Mouse (Mus musculus) neural tube, embryonic 14.5 days (tissue): ENCODE results near the gene Tex9. TPM values are rescaled to one million over a fixed set of nuclear protein-coding genes. Genes with fewer than 3 reads are reported as not detected.

Source experiments
- ATAC-seq: fragments of 200-750 bp; cut with Nextera tagmentation; 2 replicates; pipeline ENCODE4 v1.8.0; 2017; ENCODE audit warnings: low read depth, mild to moderate bottlenecking, moderate TSS enrichment, moderate library complexity
- H3K27ac ChIP-seq: fragments of 300-500 bp; sonication (generic); 2 replicates; pipeline ENCODE4 v1.5.1; 2014; ENCODE audit warnings: low read depth, mild to moderate bottlenecking, control low read depth, low read length, moderate library complexity, mixed read lengths
- H3K27me3 ChIP-seq: fragments of 300-500 bp; sonication (generic); 2 replicates; pipeline ENCODE4 v1.6.1; 2014; ENCODE audit warnings: low read length; ENCODE audit not compliant: control insufficient read depth, insufficient read depth
- H3K36me3 ChIP-seq: fragments of 300-500 bp; sonication (generic); 2 replicates; pipeline ENCODE4 v1.6.1; 2014; ENCODE audit warnings: low read length, mixed read lengths; ENCODE audit not compliant: control insufficient read depth, insufficient read depth
- H3K4me1 ChIP-seq: fragments of 300-500 bp; sonication (generic); 2 replicates; pipeline ENCODE4 v1.6.1; 2014; ENCODE audit warnings: low read length; ENCODE audit not compliant: control insufficient read depth, insufficient read depth
- H3K4me2 ChIP-seq: fragments of 300-500 bp; sonication (generic); 2 replicates; pipeline ENCODE4 v1.6.1; 2014; ENCODE audit warnings: mild to moderate bottlenecking, low read depth, low read length, control low read depth
- H3K4me3 ChIP-seq: fragments of 300-500 bp; sonication (generic); 2 replicates; pipeline ENCODE4 v1.5.1; 2014; ENCODE audit warnings: low read depth, low read length, control low read depth, mixed read lengths
- H3K9ac ChIP-seq: fragments of 300-500 bp; sonication (generic); replicated peaks from 2 replicates; pipeline ENCODE4 v1.6.1; 2014; ENCODE audit warnings: low read depth, mild to moderate bottlenecking, control low read depth, low read length, mixed read lengths
- H3K9me3 ChIP-seq: fragments of 300-500 bp; sonication (generic); 2 replicates; pipeline ENCODE4 v1.6.1; 2016; ENCODE audit warnings: low read length; ENCODE audit not compliant: control insufficient read depth
- WGBS: fragments of 180-500 bp; shearing (Covaris S2); extraction: QIAGEN DNeasy Blood & Tissue Kit; methylation state at CpG from one replicate; pipeline ENCODE4 v1.1.7; 2014; 5-methylcytosine and 5-hydroxymethylcytosine counted together
- polyA plus RNA-seq: library from polyadenylated mRNA; unstranded; fragments of >200 nt; fragmentation: Nextera tagmentation; extraction: Ambion mirVana; gene quantifications from 2 replicates; pipeline ENCODE4 v1.2.1, GENCODE M21; 2014

Tex9 gene
- polyA plus RNA-seq, 1 experiment from 2014 or later = 32.2 TPM

DNA sequence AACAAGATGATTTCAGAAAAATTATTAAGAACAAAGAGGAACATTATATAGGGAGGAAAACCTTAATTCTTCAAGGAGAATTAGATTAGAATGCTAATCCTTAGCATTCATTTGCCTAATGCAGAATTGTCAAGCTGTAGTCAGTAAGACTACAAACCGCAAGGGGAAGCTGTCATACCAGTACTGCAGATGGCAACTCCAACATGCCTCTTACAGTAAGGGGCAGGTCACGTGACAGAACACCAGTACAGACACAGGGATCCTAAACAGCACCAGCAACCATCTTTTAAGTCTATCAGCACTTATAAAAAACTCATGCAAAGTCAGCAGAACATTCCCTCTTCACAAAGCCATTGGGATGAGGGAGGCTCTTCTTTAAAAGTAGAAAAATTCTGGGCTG is 1.5 kb upstream of the Tex9 start:
- peaks cover 9% of the 10 kb centered on the region for H3K4me1 ChIP-seq
- no peak overlapping the region for H3K9ac ChIP-seq
- no peak overlapping the region for H3K27ac ChIP-seq
- WGBS = 98% methylated on average over 2 of the region's 2 CpGs
- H3K9me3 ChIP-seq = no peaks in the 10 kb centered on the region
- no peak for ATAC-seq
- no peaks in the 10 kb centered on the region for H3K27me3 ChIP-seq
- H3K4me3 ChIP-seq = no peak overlapping the region
- no peak overlapping the region for H3K4me2 ChIP-seq
- H3K36me3 ChIP-seq = no peaks in the 10 kb centered on the region

DNA sequence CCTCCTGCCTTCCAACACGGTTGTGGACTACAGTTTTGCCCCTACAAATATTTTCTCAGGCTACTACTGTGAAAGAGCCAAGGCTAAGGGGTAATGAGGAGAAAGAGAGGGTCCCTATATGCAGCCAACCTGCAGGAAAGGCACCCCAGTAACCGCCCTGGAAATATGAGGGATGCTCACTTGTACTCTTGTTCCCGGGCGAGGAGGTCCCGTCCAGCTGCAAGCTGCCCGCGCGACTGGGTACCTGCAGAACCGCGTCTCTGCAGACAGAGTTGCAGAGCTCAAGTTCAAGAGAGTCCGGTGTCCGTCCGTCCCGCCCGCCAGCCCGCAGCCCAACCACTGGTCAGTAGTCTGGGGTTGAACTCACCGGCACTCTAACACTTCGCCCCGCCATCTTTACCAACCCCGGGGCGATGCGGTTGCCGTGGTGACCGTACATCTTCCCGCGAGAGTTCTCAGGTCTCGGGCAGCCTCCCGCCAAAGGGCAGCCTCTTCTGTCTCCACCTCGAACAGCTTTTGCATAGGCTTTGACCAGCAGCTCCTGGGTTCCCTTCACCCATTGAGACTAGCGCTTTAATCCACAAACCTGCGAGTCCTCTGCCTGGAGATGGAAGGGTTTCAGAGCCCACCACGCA is 336 bp downstream of the Tex9 start:
- H3K9ac ChIP-seq = peak overlapping the region; percentile 62
- H3K27ac ChIP-seq = peak overlapping the region; percentile 83
- WGBS = under 1% methylated on average over 32 of the region's 32 CpGs
- peak overlapping the region; percentile 70 for H3K4me3 ChIP-seq
- ATAC-seq = peak; percentile 95
- H3K27me3 ChIP-seq = no peaks in the 10 kb centered on the region
- H3K4me1 ChIP-seq = peaks cover 9% of the 10 kb centered on the region
- H3K9me3 ChIP-seq = no peaks in the 10 kb centered on the region
- H3K4me2 ChIP-seq = peak overlapping the region; percentile 58
- no peaks in the 10 kb centered on the region for H3K36me3 ChIP-seq

DNA sequence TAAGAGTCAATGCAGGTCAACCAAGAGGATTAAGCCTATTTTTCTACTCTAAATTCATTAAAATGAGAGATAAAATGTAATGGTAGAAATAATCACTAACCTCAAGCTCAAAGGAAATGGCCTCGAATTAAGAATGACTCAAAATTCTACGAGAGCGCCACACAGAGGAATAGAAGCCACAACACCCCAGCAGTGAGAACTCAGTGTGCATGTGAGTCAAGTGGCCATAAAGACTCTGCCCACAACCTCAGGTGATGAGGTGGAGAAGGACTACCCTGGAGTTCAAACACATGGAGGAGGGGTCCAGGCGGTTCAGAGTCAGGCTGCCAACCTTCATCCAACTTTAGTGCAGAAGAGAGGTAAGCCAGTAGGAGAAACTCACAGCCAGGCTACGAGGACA is 2.9 kb downstream of the Tex9 start:
- WGBS = 94% methylated on average over 5 of the region's 5 CpGs
- Histone ChIP-seq H3K4me1 (peaks cover 9% of the 10 kb centered on the region), H3K27ac (no peak overlapping the region), H3K9me3 (no peaks in the 10 kb centered on the region), H3K4me2 (no peak overlapping the region), H3K9ac (no peak overlapping the region), H3K4me3 (no peak overlapping the region), H3K36me3 (no peaks in the 10 kb centered on the region), H3K27me3 (no peaks in the 10 kb centered on the region)
- ATAC-seq = no peak

- Histone ChIP-seq H3K36me3 (no peaks in the 10 kb centered on the region), H3K4me1 (peaks cover 9% of the 10 kb centered on the region), H3K9me3 (no peaks in the 10 kb centered on the region), H3K4me3 (no peak overlapping the region), H3K27ac (no peak overlapping the region), H3K27me3 (no peaks in the 10 kb centered on the region), H3K4me2 (no peak overlapping the region), H3K9ac (no peak overlapping the region)
- ATAC-seq = no peak
Observed at GRCm38 (mm10) chr9:72488523-72488922, 3.5 kb downstream of the Tex9 start.

- Histone ChIP-seq H3K9me3 (no peaks in the 10 kb centered on the region), H3K36me3 (peaks cover 11% of the 10 kb centered on the region; the same call in 1 of the 2 replicates), H3K4me3 (no peak overlapping the region), H3K4me1 (no peaks in the 10 kb centered on the region), H3K9ac (no peak overlapping the region), H3K4me2 (no peak overlapping the region), H3K27me3 (no peaks in the 10 kb centered on the region), H3K27ac (no peak overlapping the region)
- no peak for ATAC-seq
- WGBS = 70% methylated on average over 1 of the region's 1 CpGs
Observed at GRCm38 (mm10) chr9:72479276-72479675, 12.7 kb downstream of the Tex9 start.

DNA sequence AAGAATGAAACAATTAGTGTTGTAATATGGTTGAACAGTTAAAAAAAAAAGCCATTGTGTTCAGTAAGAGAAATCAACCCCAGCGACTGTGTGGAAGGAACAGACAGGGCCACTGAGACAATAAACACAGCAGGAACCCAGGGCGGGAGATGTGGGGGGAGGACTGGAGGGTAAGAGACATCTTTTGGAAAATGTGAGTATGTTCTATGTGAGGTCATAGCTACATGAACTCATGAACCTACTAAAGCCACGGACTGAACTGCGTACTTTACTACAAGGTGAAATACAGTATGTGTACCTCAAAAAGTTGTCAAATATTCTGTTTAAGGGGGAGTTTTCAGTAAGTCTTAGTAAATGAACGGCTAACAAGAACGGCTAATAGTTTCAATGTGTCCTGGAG is 14.7 kb downstream of the Tex9 start:
- 60% methylated on average over 6 of the region's 6 CpGs for WGBS
- peaks cover 11% of the 10 kb centered on the region; the same call in 1 of the 2 replicates for H3K36me3 ChIP-seq

GRCm38 (mm10) chr9:72475511-72475910 is 16.5 kb downstream of the Tex9 start:
- Histone ChIP-seq H3K27ac (no peak overlapping the region), H3K4me3 (no peak overlapping the region), H3K4me1 (no peaks in the 10 kb centered on the region), H3K36me3 (peaks cover 11% of the 10 kb centered on the region; the same call in 1 of the 2 replicates), H3K27me3 (no peaks in the 10 kb centered on the region), H3K4me2 (no peak overlapping the region), H3K9ac (no peak overlapping the region), H3K9me3 (no peaks in the 10 kb centered on the region)
- ATAC-seq = no peak
- 78% methylated on average over 9 of the region's 9 CpGs for WGBS

More for the DNA sequence above, 14.7 kb downstream of the Tex9 start:
- Histone ChIP-seq H3K9me3 (no peaks in the 10 kb centered on the region), H3K27ac (no peak overlapping the region), H3K4me1 (no peaks in the 10 kb centered on the region), H3K9ac (no peak overlapping the region), H3K4me2 (no peak overlapping the region), H3K4me3 (no peak overlapping the region), H3K27me3 (no peaks in the 10 kb centered on the region)
- no peak for ATAC-seq

DNA sequence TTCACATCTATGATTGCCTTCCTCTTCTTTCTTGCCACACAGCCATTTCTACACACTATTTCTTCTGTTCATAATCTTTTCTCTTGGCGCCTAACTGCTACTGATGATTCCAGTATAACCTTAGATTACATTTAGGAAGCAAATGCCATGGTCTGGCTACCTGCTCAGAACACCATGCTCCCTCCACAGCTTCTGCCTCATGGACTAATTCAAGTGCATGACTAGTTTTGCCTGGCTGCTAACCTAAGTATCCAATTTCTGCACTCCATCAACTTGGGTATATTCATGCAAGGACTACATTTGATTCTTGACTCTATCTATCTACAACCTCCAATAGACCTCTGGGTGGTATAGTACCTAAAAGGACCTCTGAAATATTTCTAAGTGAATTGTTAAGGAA is 22.2 kb downstream of the Tex9 start:
- Histone ChIP-seq H3K9ac (no peak overlapping the region), H3K9me3 (no peaks in the 10 kb centered on the region), H3K27ac (no peak overlapping the region), H3K4me1 (no peaks in the 10 kb centered on the region), H3K27me3 (no peaks in the 10 kb centered on the region), H3K4me2 (no peak overlapping the region), H3K36me3 (no peaks in the 10 kb centered on the region), H3K4me3 (no peak overlapping the region)
- ATAC-seq = no peak
- WGBS = 91% methylated on average over 1 of the region's 1 CpGs

GRCm38 (mm10) chr9:72468616-72469015 is 23.4 kb downstream of the Tex9 start:
- H3K9ac ChIP-seq = no peak overlapping the region
- no peak overlapping the region for H3K4me2 ChIP-seq
- no peak overlapping the region for H3K27ac ChIP-seq
- ATAC-seq = no peak
- H3K4me3 ChIP-seq = no peak overlapping the region
- no peaks in the 10 kb centered on the region for H3K9me3 ChIP-seq
- no peaks in the 10 kb centered on the region for H3K36me3 ChIP-seq
- H3K27me3 ChIP-seq = no peaks in the 10 kb centered on the region
- WGBS = 95% methylated on average over 10 of the region's 10 CpGs
- H3K4me1 ChIP-seq = 0 out of 2 replicates have a peak, but pooled peaks cover 3% of the 10 kb centered on the region
